Mouse (Mus musculus) spleen, adult 10 weeks (tissue): ENCODE results near the gene Nosip. TPM values are rescaled to one million over a fixed set of nuclear protein-coding genes. Genes with fewer than 3 reads are reported as not detected.

Experiments
- polyA plus RNA-seq: library from polyadenylated mRNA; stranded (reverse); fragments of 350-450 nt; fragmentation: Illumina TruSeq; extraction: RNeasy Lipid Tissue Mini Kit (QIAGEN cat#74804); gene quantifications from one replicate; pipeline ENCODE4 v1.2.3, GENCODE M21; 2015; ENCODE audit warnings: low replicate concordance; ENCODE audit not compliant: insufficient read depth

The Nosip gene
- 21.1 TPM for polyA plus RNA-seq

DNA sequence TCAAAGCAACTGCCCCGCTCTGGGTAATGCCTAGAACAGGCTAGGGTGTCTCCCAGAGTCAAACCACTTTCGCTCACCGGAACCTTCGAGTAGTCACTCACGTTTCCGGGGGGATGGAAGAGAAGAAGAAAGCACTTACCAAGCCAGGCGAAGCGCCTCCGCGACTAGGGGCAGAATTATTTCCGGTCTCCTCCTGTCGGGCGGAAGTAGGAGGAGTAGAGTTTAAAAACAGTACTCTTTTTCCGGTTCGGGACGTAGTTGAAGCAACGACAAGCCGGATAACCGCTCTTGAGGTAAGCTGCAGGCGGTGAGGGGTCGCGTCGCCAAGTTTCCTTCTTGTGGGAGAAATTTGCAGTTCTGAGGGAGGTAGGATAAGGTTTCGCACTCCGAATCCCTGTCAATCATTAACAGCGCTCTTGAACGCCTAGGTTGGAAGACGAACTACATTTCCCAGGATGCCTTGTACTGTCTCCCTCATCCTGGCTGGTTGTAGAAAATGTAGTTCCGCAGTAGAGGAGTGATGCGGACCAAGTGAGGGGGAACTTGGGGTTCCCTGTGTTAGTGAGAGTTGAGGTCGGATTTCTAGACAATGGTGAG is at the start of gene Nosip, which contains the start of gene Prrg2:
Gene Nosip (plus strand): TSS at position 191 of the 597 bp plus-strand sequence.
Gene Prrg2 (minus strand): TSS at position 439 of the 597 bp plus-strand sequence.

DNA sequence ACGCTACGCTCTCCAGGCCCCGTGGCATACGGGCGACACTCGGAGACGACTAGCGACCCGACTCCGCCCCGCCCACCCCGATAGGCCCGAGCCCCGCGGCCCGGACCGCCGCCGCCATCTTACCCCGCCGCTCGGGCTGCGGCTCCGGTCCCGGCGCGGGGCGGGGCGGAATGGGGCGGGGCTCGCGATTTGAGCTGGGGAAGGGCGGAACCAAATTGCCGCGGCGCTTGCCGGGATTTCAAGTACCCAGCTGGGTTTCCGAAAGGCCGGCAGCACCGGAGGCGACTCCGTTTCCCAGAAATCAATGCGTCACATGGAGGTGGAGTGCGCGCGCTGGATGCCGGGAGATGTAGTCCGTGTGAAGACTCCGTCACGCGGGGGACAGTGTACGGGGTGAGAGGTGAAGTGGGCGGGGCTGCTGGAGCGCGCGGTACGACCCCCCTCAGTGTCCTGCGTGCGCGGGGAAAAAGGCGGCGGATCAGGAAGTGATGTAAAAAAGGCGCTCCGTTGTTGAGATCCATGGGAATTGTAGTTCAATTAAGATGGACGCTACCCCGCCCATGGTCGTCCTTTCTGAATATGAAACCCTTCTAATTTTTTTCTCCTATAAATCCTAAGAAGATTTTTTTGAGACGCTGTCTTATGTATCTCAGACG is 46.1 kb upstream of the Nosip start, which contains the start of gene Scaf1:
Gene Scaf1 (minus strand): TSS at position 407 of the 656 bp plus-strand sequence.

DNA sequence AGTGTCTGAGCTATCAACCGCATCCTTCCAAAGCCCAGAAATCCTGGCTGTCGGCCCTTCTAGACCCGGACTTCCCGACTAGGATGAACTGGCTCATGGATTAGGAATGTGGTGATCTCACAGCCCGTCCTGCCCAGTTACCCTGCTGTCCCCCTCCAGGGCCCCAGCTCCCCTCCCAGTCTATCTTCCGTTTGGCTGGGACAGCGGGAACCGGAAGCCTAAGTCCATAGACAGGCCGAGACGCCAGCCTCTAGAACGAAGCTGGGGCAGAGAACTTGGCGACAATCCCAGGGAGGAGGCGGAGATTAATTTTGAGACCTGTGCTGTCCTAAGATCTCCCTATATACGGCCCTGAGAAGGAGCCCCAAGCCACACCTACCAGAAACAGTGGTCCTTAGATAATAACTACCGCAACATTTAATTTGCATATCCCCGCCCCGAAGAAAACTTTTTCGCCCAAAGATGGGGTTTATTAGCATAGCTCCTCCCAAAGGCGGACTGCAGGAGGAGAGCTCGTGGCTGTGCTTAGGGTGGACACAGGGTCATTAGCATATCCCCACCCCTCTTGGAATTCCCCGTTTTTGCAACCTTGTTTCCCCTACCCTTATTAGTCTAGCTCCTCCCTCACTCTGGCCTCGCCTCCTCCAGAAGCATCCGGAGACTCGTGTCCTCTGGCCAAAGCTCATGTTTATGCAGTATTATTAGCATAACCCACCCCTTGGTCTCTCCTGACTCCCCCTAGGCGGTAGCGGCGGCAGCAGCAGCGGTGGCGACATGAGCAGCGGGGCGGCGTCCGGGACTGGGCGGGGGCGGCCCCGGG is 44.8 kb upstream of the Nosip start, which contains the start of gene Rras:
Gene Rras (plus strand): TSS at position 720 of the 820 bp plus-strand sequence.

DNA sequence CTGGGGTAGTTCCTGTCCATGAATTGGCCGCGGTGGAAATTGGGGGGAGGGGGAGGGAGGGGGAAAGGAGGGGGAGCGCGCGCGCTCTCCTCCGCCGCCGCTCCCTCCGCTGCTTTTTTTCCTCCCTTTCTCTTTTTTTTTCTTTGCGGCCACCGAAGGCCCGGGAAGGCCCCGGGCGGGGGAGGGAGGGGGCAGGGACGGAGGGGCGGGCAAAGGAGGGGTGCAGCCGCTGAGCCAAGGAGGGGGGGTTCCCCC is 9.4 kb upstream of the Nosip start, which contains the start of gene Prr12:
Gene Prr12 (minus strand): TSS at position 20 of the 255 bp plus-strand sequence.

DNA sequence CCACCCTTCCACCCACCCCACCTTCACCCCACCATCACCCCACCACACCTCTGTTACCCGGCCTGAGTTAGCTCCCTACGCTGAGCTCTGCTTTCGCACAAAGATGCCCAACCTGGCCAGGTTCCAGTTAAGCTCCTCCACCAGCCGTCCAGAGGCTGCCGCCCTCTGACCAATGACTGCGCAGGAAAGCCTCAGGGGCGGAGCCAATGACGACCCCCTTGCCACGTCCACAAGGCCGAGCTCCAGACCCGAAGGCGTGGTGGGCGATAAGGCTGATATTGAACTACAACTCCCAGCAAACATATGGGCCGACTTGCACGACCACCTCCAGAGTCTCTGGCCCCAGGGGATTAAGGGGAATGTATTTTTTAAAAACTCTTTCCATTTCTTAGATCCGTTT is 29.8 kb downstream of the Nosip start, which contains the start of gene Rcn3:
Gene Rcn3 (minus strand): TSS at position 174 of the 400 bp plus-strand sequence.

DNA sequence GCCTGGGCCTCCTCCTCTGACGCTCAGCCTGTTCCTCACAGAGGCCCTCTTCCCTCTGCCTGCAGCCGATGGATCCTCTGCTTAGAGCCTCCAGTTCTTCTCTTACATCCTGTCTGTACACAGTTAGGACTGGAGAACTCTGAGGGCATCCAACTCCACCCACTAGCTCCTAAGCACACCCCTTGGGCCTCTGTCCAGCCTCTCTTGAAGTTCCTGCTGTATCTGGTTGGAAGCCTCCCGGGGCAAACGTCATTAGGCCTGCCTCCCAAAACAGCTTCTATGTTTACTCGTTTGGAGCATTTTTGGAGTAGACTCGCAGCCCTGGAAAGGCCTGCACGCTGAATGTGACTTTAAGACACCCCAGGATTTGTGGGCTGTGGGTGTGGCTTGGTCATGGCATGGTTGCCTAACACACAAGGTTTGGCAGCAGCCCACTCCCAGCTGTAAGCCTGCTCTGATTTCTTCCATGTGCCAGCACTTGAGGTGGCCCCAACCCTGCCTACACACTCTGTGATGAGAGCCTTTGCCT is 41.5 kb downstream of the Nosip start, which contains the start of gene Fcgrt:
Gene Fcgrt (minus strand): TSS at position 200 of the 529 bp plus-strand sequence.

DNA sequence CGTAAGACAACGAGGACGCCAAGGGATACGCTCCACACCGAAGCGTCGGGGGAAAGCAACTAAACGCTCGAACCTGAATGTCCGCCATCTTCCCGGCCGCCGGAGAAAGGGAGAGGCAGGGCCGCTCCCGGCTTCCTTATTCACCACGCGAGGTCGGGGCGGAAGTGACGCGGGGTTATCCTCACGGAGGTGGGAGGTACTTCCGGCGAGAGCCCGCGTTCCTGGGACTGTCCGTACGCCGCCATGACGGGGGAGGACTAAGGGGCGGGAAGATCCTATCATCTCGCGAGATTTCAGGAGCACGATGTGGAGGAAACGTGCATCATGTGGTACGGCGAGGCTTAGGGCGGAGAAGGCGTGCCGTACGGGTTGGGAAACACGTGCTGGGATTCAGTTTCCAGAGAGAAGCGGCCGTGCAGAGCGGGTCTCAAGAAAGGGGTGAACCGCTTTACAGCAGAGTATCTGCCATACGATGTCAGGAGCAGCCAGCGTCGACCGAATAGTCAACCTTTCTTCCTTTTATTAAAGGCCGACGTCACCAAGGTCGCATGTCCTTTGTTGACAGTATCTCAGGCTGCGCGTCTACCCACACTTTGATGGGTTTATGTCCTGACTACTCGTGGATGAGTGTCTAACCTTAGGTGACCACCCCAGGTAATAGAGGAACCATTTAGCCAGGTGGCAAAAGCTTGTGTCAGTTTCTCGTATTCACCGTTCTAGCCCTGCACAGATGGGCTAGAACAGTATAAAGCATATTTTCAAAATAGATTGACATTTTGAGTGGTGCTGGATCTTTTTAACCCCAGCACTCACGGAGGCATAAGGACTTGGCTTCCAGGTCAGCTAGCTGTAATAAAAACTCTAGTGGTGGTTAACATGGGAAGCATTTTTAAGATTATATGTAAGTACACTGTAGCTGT is 62.3 kb downstream of the Nosip start, which contains the start of gene Rps11:
Gene Rps11 (minus strand): TSS at position 216 of the 920 bp plus-strand sequence.

Other genes with a start within 250 kb of the Nosip start
- gene Nup62, start 246.3 kb upstream of the Nosip start, polyA plus RNA-seq, result 19.2 TPM
- 71.8 TPM for gene Il4i1, start 246.0 kb upstream of the Nosip start, polyA plus RNA-seq
- 10.8 TPM for gene Atf5, start 245.8 kb upstream of the Nosip start, polyA plus RNA-seq
- gene Akt1s1, start 213.4 kb upstream of the Nosip start, polyA plus RNA-seq, result 9.0 TPM
- gene Tbc1d17, start 213.3 kb upstream of the Nosip start, polyA plus RNA-seq, result 21.1 TPM
- gene Pnkp, start 205.3 kb upstream of the Nosip start, polyA plus RNA-seq, result 22.1 TPM
- 4.1 TPM for gene Ptov1, start 192.6 kb upstream of the Nosip start, polyA plus RNA-seq
- gene Med25, start 169.7 kb upstream of the Nosip start, polyA plus RNA-seq, result 14.6 TPM
- gene Fuz, start 166.3 kb upstream of the Nosip start, polyA plus RNA-seq, result 24.7 TPM
- gene Ap2a1, start 132.9 kb upstream of the Nosip start, polyA plus RNA-seq, result 41.2 TPM
- not detected for gene Tsks, start 119.2 kb upstream of the Nosip start, polyA plus RNA-seq
- 1.5 TPM for gene Cpt1c, start 87.6 kb upstream of the Nosip start, polyA plus RNA-seq
- 116 TPM for gene Prmt1, start 75.9 kb upstream of the Nosip start, polyA plus RNA-seq
- 140 TPM for gene Irf3, start 64.8 kb upstream of the Nosip start, polyA plus RNA-seq
- 6.8 TPM for gene Bcl2l12, start 63.7 kb upstream of the Nosip start, polyA plus RNA-seq
- 22.6 TPM for gene Scaf1, start 46.1 kb upstream of the Nosip start, polyA plus RNA-seq
- 30.0 TPM for gene Rras, start 44.5 kb upstream of the Nosip start, polyA plus RNA-seq
- 4.3 TPM for gene Prr12, start 9.5 kb upstream of the Nosip start, polyA plus RNA-seq
- 3.5 TPM for gene Prrg2, start 248 bp downstream of the Nosip start, polyA plus RNA-seq
- 9.4 TPM for gene Rcn3, start 29.8 kb downstream of the Nosip start, polyA plus RNA-seq
- gene Fcgrt, start 41.4 kb downstream of the Nosip start, polyA plus RNA-seq, result 45.8 TPM
- gene Rps11, start 62.0 kb downstream of the Nosip start, polyA plus RNA-seq, result 3,350 TPM
- gene Rpl13a, start 66.3 kb downstream of the Nosip start, polyA plus RNA-seq, result 4,521 TPM
- not detected for gene Gm45713, start 73.8 kb downstream of the Nosip start, polyA plus RNA-seq
- gene Flt3l, start 74.0 kb downstream of the Nosip start, polyA plus RNA-seq, result 119 TPM
- gene Pih1d1, start 91.9 kb downstream of the Nosip start, polyA plus RNA-seq, result 19.7 TPM
- gene Aldh16a1, start 92.2 kb downstream of the Nosip start, polyA plus RNA-seq, result 25.4 TPM
- not detected for gene Slc17a7, start 101.5 kb downstream of the Nosip start, polyA plus RNA-seq
- gene Gfy, start 117.1 kb downstream of the Nosip start, polyA plus RNA-seq, result not detected
- gene Pth2, start 118.6 kb downstream of the Nosip start, polyA plus RNA-seq, result not detected
- 0.10 TPM for gene Ccdc155, start 142.5 kb downstream of the Nosip start, polyA plus RNA-seq
- 0.99 TPM for gene Dkkl1, start 149.7 kb downstream of the Nosip start, polyA plus RNA-seq
- 2.5 TPM for gene Tead2, start 153.3 kb downstream of the Nosip start, polyA plus RNA-seq
- 398 TPM for gene Cd37, start 176.7 kb downstream of the Nosip start, polyA plus RNA-seq
- not detected for gene Slc6a16, start 178.7 kb downstream of the Nosip start, polyA plus RNA-seq
- 0.97 TPM for gene Slc6a21, start 215.1 kb downstream of the Nosip start, polyA plus RNA-seq